Mouse (Mus musculus) cerebral cortex, adult 2 months (tissue): Measurements from ENCODE around the gene Foxp3.

Experiments used
- WGBS: fragments of 180-500 bp; shearing (Covaris S2); methylation state at CpG from one replicate; pipeline ENCODE4 v1.1.7; 2018; 5-methylcytosine and 5-hydroxymethylcytosine counted together

Foxp3 gene

DNA sequence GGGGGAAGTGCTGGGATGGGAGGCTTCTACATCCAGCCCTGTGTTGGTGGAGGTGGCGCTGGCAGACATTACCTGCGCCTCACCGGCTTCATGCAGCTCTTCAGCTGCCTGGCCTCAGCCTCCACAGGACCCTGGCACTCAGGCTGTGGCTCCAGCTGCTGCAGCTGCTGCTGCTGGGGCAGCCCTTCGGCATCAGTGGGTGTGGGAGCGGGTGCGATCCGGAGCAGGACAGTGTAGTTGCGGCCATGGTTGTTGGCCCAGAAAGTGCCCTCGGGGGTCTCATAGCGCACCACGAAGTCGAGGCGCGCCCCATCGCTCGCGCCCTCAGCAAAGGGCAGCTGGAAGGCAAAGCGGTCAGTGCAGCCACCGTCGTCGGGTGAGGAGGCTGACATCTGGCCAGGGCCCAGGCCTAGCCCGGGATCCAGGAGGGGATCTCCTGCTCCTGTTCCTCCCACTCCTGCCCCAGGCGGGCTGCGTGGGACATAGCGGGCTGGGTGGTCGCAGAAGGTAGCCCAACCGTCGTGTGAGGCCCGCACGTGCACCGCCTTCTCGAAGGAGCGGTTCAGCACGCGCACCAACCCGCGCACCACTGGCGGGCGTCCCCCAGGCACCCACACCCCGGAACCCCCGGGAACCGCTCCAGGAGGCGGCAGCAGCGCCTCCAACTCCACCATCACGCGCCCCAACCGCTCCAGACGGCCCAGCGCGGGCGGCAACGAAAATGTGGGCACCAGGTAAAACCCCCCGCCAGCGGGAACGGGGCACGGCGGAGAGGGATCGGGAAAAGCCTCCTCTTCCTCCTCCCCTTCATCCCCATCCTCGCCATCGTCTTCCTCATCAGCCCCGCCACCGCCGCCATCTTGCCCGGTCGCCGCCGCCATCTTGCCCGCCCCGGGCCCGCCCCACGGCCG, at the start of gene Foxp3:
Gene Foxp3 (plus strand): TSS at position 469 of the 911 bp plus-strand sequence.
- WGBS, result 28% methylated on average over 34 of the region's 72 CpGs

DNA sequence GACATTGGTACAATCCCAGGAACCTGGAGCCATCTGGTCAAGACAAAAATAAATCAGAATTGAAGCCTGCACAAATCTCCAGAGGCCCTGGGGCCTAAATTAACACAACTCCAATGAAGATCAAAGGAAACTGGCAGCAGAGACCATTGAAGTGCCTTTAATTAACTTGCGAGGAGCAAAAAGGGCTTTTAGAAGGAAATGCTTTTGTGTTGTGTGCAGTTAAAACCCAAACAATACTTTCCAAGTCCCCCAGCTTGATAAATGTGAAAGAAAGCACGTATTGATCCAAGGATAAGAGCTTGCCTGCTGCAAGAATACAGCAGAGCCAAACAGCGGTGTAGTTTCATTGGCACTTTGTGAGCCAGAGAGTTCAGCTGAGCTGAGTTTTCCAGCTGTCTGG, 48.5 kb upstream of the Foxp3 start:
- WGBS, result 60% methylated on average over 3 of the region's 3 CpGs

DNA sequence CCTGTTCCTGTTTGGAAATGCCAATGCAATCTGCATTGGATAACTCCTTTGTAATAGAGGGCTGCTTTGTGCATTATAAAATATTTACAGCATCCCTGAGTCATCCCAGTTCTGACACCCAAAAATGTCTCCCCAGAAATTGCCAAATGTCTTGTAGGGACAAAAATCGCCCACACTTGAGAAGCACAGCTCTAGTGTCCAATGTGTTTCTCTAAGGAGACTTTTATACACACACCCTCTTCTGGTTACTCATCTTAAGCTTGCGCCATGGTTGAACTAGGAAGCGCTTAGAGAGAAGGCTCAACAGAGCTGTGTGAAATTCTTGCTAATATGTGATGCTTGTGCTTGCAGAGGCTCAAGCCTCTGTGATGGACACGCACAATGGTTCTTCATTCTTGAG, 20.0 kb upstream of the Foxp3 start:
- WGBS, result 67% methylated on average over 4 of the region's 4 CpGs

DNA sequence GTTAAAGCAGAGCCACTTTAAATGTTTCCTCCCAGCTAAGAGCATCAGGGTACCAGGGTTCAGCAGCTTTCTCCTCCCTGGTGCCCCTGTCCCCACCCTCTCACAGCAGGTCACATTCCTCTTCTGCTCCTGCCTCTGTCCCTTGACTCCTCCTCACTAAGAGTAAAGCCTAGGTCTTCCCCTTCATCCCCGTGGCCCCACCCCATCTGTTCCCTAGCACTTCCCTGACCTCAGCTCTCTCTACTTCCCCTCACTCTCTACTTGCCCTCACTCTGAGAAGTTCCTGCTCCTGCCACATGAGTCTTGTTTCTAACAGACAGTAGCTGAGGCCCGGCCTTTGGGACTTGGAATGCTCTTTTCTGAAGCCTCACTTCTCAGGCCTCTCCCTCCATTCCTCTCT, 10.4 kb upstream of the Foxp3 start:
- WGBS, result 50% methylated on average over 2 of the region's 2 CpGs

DNA sequence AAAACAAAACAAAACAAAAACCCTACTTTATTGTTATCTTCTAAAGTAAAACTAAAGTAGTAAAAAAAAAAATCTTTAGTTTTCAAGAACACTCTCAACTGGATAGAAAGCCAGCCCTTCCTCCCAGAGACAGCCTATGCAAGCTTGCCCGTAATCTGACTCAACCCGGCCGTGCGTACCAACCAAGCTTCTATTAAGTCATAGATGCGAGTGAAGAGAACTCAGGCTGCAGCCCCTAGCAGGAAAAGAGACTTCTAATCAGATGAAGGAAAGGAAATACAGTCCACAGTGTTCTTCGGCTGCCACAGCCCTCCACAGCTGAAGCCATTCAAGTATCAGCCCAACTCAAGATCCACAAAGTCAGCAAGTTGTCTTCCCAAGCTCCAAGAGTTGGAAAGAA, 7.1 kb upstream of the Foxp3 start:
- 87% methylated on average over 6 of the region's 6 CpGs for WGBS

DNA sequence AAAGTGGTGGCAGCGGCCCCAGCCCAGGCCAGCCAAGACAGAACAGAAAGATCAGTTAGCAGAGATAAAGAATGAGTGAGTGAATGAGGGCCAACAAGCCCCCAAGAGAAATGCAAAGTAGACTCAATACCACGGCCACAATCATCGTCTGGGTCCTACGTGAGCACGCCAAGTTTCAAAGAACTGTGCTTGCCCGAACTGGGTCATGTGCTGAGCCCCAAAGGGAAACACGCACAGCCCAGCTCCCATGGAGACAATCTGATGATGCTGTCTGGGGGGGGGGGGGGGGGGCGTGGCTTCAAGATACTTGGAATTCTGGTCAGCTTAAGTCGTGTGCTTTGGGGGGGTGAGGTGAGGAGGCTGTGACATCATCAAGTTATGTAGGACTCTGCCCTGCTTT, 6.0 kb upstream of the Foxp3 start:
- 58% methylated on average over 8 of the region's 9 CpGs for WGBS

DNA sequence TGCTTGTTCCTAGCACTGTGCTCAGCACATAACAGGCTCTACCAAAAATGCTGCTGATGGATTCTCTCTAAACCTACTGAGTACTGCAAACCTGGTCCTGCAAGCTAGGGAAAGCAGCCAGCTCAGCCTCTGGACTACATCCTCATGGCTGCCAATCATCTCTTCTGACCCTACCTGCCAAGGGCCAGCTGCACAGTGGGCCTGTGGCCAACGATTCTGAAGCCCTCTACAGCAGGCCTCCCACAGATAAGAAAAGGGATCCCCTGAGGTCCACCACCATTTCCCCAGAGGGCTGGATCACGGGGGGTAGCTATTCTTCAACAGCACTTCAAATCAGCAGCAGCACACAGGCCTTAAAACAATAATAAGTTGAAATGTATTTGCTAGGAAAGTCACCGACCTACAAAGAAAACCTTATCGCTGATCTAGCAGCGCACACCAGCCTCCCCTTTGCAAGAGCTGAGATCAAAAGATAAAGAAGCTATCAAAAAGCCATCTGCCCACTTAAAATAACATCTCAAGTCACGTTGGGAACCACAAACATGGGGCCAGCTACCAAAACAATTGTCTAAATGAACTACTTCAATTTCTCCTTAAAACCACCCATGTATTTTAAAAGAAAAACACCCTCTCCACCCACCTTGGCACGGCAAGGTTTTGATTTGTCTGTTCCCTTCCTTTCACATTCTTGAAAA, 2.8 kb upstream of the Foxp3 start:
- WGBS, result 44% methylated on average over 7 of the region's 7 CpGs

DNA sequence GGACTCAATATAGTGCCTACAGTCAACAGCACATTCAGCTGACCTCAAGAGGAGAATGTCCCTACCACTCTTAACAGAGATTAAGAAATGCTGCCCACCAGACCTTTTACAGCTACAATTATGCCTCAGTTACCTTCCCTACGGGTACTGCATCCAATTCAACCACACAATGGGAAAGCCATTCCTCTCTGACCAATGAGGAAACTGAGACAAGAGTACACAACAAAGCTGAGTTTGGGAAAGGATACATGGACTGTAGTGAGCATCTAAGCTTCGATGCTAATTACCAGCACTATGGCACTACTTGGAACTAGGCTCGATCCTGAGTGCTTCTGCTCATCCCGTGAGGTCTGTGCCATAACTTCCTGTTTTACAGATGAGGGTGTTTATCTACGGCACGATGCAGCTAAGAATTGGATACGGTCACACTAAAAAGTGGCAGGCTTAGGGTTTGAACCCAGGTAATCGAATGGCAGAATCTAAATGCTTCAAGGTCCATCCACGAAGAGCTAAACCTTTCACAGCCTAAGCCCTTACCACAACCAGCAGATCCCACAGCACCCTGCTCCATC, 1.8 kb upstream of the Foxp3 start:
- 85% methylated on average over 9 of the region's 9 CpGs for WGBS

DNA sequence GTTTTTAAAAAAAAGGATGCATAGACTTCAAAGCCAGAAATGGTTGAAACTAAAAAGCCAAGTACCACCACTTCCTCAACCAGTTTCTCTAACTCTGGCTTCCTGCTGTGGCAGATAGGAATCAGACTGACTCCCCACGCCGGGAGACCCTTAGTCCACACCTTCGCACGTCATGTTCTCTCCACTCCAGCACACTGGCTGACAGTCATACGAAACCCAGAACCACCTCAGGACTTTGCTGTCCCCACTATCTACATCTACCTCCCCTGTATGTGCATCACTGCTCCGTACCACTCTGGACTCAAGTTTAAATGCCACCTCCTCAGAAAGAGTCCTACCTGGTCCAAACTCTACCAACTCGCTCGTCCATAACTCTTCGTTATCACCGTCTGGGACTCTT, 978 bp upstream of the Foxp3 start:
- WGBS, result 87% methylated on average over 10 of the region's 10 CpGs

DNA sequence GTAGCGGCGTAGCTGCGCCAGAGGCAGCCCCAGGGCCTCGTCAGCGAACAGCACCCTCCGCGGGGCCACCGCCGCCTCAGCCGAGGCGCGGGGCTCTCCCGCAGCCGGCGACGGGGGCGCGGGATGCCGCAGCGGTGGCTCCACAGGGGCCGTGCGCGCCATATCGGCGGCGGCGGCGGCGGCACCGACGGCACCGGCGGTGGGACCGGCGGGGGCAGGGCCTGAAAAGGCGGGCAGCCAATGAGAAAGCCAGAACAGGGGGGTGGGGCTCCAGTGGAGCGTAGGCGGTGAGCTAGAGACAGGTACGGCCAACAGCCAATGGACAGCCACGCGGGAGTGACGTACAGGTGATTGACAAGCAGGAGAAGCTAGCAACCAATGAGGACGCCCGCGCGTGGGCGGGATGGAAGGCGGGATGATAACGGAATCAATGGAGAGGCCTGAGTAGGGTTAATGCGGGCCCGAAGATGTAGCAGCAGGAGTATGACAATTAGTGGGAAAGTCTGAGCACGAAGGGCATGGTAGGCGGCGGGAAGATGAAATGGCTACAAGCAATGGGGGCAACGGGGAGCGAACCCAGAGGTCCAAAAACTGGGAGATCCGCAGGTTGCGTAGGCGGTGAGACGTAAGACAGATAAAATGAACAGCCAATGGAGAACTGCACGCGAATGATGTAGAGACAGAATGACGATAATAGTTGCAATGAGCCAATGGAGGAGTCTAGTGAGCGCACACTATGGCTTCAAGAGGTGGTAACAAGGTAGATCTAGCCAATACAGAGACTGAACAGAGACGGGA, 842 bp downstream of the Foxp3 start, which contains the start of gene Ppp1r3f:
Gene Ppp1r3f (minus strand): TSS at position 197 of the 798 bp plus-strand sequence.
- 11% methylated on average over 58 of the region's 65 CpGs for WGBS

DNA sequence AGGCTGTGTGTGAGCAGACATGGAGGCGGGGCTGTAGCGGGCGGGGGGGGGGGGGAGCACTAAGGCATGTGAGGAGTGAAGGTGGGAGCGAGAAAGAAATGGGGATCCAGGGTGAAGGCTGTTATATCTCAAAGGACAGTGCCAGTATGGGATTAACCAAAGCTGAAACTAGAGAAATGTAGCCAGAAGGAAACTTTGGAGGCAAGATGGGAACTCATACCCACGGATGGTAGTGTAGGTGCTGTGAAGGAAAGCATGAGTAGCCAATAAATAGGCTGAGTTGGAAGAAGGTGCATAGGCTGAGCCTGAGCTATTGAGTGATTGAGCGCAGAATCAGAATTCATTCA, 1.4 kb downstream of the Foxp3 start:
- WGBS, result 9% methylated on average over 6 of the region's 6 CpGs

DNA sequence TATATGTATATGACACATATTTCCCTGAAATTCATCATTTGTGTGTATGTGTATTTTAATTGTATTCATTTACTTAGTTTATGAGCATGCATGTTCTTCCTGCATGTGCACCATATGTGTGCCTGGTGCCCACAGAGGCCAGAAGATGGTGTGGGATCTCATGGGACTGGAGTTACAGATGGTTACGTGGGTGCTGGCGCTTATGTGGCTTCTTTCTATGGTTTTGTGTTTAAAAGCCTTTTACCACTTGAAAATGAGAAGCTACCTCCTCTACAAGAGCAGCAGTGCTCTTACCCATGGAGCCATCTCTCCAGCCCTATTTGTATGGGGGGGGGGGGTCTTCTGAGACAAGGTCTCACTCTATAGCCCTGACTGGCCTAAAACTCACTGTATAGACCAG, 7.7 kb downstream of the Foxp3 start:
- WGBS, result 64% methylated on average over 2 of the region's 2 CpGs

DNA sequence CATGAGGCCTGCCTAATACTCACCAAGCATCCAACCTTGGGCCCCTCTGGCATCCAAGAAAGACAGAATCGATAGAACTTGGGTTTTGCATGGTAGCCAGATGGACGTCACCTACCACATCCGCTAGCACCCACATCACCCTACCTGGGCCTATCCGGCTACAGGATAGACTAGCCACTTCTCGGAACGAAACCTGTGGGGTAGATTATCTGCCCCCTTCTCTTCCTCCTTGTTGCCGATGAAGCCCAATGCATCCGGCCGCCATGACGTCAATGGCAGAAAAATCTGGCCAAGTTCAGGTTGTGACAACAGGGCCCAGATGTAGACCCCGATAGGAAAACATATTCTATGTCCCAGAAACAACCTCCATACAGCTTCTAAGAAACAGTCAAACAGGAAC, 10.4 kb downstream of the Foxp3 start:
- 96% methylated on average over 11 of the region's 11 CpGs for WGBS

DNA sequence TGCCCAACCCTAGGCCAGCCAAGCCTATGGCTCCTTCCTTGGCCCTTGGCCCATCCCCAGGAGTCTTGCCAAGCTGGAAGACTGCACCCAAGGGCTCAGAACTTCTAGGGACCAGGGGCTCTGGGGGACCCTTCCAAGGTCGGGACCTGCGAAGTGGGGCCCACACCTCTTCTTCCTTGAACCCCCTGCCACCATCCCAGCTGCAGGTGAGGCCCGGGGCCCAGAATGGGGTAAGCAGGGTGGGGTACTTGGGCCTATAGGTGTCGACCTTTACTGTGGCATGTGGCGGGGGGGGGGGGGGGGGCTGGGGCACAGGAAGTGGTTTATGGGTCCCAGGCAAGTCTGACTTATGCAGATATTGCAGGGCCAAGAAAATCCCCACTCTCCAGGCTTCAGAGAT, 12.9 kb downstream of the Foxp3 start:
- 90% methylated on average over 4 of the region's 5 CpGs for WGBS

DNA sequence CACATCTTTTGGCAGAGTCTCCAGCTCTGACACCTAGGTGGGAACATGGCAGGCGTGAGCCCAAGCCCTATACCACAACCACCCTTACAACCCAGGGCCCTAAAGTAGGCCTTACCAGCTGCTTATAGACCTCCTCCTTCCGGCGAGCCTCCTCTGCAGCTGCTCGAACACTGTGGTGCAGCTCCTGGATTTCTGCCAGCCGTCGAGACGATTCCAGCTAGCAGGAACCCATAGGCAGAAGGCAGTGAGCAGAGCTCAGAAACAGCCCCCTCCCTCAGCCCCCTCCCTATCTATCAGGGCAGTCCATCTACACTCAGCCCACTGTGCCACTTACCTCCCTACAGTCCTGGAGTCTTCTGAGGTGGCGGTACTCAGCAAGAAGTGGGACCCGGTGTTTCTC, 21.9 kb downstream of the Foxp3 start:
- 43% methylated on average over 9 of the region's 9 CpGs for WGBS

DNA sequence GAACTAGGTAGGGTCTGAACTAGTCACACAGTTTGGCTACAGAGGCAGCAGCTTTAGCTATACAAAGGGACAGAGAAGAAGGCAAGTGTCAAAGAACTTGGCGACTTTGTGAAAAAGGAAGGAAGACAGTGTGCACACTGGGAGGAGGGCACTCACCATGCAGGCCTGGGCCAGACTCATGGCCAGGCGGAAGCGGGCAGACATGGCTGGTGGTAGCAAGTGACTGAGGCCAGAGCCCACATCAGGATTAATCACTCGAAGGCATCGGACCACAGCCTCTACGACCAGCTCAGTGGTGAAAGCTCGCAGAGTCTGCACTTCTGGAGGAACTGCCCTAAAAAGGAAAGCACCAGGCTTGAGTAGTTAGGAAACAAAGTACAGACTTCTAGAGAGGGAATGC, 30.6 kb downstream of the Foxp3 start:
- WGBS, result 72% methylated on average over 7 of the region's 7 CpGs

DNA sequence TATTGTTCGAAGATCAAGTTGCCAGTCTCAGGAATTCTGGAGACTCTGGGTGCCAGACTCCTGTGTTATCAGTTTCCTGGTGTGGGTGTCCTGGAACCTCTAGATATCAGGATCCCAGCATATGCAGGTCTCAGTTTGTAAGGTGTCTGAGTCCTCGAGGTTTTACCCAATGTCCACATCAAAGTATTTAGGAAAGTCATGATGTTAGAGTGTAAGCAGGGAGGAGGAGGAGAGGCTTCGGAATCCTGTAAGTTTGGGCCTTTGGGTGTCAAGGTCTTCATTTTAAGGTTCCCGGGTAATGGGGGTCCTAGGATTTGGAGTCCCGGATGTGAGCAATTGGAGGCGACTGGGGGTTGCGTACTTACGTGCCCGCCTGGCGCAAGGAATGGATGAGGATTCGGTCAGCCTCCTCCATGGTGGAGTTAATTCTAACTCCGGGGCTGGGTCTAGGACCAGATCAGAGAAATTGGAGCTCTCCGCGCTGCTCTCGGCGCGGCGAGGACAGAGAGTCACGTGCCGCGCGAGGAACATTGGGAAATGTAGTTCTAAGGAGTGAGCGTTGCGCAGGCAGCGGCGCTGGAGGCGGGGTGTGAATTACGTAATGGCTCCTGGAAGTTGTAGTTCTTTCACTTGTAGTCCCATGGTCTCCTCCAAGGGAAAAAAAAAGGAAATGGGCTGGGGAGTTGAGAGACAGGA, 31.6 kb downstream of the Foxp3 start, which contains the start of gene Ccdc22:
Gene Ccdc22 (minus strand): TSS at position 639 of the 696 bp plus-strand sequence.
- 6% methylated on average over 28 of the region's 28 CpGs for WGBS

DNA sequence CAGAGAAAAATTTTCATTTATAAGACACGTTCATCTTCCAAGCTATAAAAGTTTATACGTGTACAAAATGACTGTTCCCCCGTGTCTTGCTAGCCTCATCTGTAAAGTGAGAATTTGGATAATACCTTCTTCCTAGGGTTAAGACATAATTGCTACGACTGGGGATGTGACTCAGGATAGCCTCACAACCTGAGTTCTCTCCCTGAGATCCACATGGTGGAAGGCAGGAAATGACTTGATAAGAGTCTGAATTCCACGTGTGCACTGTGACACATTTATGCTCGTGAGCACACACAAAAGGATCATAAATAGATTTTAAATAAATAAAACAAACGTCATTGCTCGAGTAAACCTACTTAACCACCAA, 32.1 kb downstream of the Foxp3 start:
- 27% methylated on average over 8 of the region's 8 CpGs for WGBS

DNA sequence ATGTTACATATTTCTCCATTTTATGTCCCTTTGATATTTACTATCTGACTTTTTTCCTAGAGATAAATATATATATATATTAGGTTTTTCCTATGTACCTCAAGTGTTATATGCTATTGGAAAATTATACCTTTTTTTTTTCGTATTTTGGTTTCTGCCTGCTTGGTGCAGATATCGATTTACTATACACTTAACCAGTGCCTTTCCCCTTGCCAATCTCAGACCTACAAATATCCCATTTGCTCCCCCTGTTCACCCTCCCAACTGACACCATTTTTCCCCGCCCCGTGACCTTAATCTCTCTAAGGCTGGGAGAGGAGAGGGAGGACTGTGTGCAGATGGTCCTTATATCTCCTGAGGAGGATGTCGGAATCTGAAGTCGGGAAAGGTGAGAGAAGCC, 33.3 kb downstream of the Foxp3 start, which contains the start of gene Cacna1f:
Gene Cacna1f (plus strand): TSS at position 301 of the 400 bp plus-strand sequence.
- WGBS, result 86% methylated on average over 6 of the region's 6 CpGs

DNA sequence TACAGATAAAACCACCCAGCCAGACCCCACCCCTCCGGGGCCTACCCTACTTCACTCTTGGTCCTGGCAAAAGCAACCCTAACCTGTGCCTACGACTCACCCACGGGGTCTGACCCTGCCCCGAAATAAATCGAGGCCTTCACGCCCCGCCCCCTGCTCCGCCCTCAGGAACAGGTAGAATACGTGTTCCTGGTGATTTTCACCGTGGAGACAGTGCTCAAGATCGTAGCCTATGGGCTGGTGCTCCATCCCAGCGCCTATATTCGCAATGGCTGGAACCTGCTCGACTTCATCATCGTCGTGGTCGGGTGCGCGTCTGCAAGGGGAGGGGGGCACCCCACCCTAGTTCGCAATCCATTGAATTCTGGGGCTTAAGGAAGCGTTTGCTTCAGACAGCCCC, 36.6 kb downstream of the Foxp3 start:
- WGBS, result 7% methylated on average over 21 of the region's 21 CpGs
